Mouse (Mus musculus) midbrain, embryonic 14.5 days (tissue): Measurements from ENCODE around the gene Clcnka. TPM values are rescaled to one million over a fixed set of nuclear protein-coding genes. Genes with fewer than 3 reads are reported as not detected.

Experiments
- ATAC-seq: fragments of 200-750 bp; cut with Nextera tagmentation; 2 replicates; pipeline ENCODE4 v1.8.0; 2017; ENCODE audit warnings: moderate number of reproducible peaks, moderate library complexity; ENCODE audit not compliant: low FRiP score, low TSS enrichment
- DNase-seq: peaks from one replicate; pipeline ENCODE4 v3.0.0-alpha.2; 2015
- H3K27ac ChIP-seq: fragments of 300-500 bp; sonication (generic); replicated peaks from 2 replicates; pipeline ENCODE4 v1.5.1; 2014; ENCODE audit warnings: mild to moderate bottlenecking, low read depth, low read length, moderate library complexity
- H3K27me3 ChIP-seq: fragments of 300-500 bp; sonication (generic); 2 replicates; pipeline ENCODE4 v1.6.1; 2014; ENCODE audit warnings: low read length, control low read depth, mixed read lengths; ENCODE audit not compliant: control insufficient read depth, insufficient read depth
- H3K36me3 ChIP-seq: fragments of 300-500 bp; sonication (generic); 2 replicates; pipeline ENCODE4 v1.6.1; 2014; ENCODE audit warnings: low read length, control low read depth; ENCODE audit not compliant: control insufficient read depth, insufficient read depth
- H3K4me1 ChIP-seq: fragments of 300-500 bp; sonication (generic); 2 replicates; pipeline ENCODE4 v1.6.1; 2014; ENCODE audit warnings: mild to moderate bottlenecking, antibody characterized with exemption, low read length, control low read depth; ENCODE audit not compliant: control insufficient read depth, insufficient read depth
- H3K4me2 ChIP-seq: fragments of 300-500 bp; sonication (generic); 2 replicates; pipeline ENCODE4 v1.6.1; 2014; ENCODE audit warnings: mild to moderate bottlenecking, low read length, moderate library complexity
- H3K4me3 ChIP-seq: fragments of 300-500 bp; sonication (generic); replicated peaks from 2 replicates; pipeline ENCODE4 v1.5.1; 2014; ENCODE audit warnings: low read depth, low read length
- H3K9ac ChIP-seq: fragments of 300-500 bp; sonication (generic); replicated peaks from 2 replicates; pipeline ENCODE4 v1.6.1; 2014; ENCODE audit warnings: mild to moderate bottlenecking, low read length, moderate library complexity
- H3K9me3 ChIP-seq: fragments of 300-500 bp; sonication (generic); 2 replicates; pipeline ENCODE4 v1.6.1; 2016; ENCODE audit warnings: low read length, control low read depth, mixed read lengths; ENCODE audit not compliant: control insufficient read depth
- WGBS: fragments of 180-500 bp; shearing (Covaris S2); extraction: QIAGEN DNeasy Blood & Tissue Kit; methylation state at CpG from one replicate; pipeline ENCODE4 v1.1.7; 2014; 5-methylcytosine and 5-hydroxymethylcytosine counted together
- polyA plus RNA-seq: library from polyadenylated mRNA; unstranded; fragments of >200 nt; fragmentation: Nextera tagmentation; extraction: Ambion mirVana; gene quantifications from 2 replicates; pipeline ENCODE4 v1.2.1, GENCODE M21; 2014

The Clcnka gene
- polyA plus RNA-seq, 1 experiment from 2014 or later, result 0.11 TPM

DNA sequence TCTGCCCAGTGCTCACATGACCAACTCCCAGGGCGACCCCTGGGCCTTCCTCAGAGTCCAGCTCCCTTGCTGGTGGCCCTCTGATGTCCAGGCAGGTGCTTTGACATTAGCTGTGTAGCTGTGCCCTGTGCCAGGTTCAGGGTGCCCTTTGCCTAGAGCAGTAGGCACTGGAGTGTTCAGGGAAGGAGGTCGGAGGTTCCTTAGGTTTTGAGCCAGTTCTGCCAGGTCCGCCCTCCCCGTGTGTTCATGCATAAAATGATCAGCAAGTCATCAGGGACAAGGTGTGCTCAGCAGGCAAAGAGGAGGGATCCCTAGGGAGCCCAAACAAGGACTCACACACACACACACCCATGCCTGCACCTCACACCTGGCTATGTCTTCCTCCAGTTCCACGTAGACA lies 45.5 kb downstream of the Clcnka start:
- no peaks in the 10 kb centered on the region for H3K27me3 ChIP-seq
- H3K36me3 ChIP-seq, result no peaks in the 10 kb centered on the region
- H3K27ac ChIP-seq, result no peak overlapping the region
- H3K4me1 ChIP-seq, result no peaks in the 10 kb centered on the region
- ATAC-seq, result no peak
- H3K9me3 ChIP-seq, result no peaks in the 10 kb centered on the region
- no peak overlapping the region for H3K4me3 ChIP-seq
- DNase-seq, result no peak
- WGBS, result 71% methylated on average over 5 of the region's 5 CpGs
- no peak overlapping the region for H3K4me2 ChIP-seq
- H3K9ac ChIP-seq, result no peak overlapping the region

DNA sequence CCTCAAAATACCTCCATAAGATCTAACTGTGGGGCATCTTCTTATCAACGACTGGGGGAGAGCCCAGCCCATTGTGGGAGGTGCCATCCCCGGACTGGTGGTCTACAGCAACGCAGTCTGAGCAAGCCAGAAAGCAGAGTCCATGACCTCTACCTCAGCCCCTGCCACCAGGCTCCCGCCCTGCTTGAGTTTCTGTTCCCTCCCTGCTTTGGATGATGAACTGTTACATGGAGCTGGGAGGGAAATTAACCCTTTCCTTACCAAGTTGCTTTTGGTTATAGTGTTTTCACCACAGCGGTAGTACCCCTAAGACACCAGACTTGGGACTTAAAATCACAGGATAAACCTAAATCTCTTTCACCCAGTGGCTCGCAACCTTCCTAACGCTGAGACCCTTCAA lies 46.6 kb downstream of the Clcnka start:
- Histone ChIP-seq H3K36me3 (no peaks in the 10 kb centered on the region), H3K9ac (no peak overlapping the region), H3K4me2 (no peak overlapping the region)

DNA sequence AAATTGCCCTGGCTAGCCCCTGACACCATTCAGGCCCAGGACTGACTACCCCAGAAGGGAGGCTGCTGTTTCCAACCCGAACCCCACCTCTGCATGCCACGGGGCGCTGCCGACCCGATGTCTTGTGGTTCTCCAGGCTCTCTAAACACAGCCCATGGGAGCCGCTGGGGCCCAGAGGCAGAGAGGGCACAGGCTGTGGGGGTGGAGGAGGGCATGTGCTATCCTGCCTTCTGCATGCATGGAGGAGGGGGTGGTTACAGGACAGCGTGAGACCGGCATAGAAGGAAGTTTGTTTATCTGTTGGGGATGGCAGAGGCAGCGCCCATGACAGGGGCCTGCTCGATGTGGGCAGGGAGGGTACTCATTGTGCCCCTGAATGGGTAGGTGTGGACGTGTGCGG lies 48.5 kb downstream of the Clcnka start:
- ATAC-seq (no peak), DNase-seq (no peak)
- H3K27ac ChIP-seq, result no peak overlapping the region
- no peaks in the 10 kb centered on the region for H3K27me3 ChIP-seq
- no peak overlapping the region for H3K9ac ChIP-seq
- 90% methylated on average over 12 of the region's 12 CpGs for WGBS
- no peak overlapping the region for H3K4me2 ChIP-seq
- no peaks in the 10 kb centered on the region for H3K36me3 ChIP-seq
- H3K9me3 ChIP-seq, result no peaks in the 10 kb centered on the region
- no peak overlapping the region for H3K4me3 ChIP-seq
- no peaks in the 10 kb centered on the region for H3K4me1 ChIP-seq

More for the DNA sequence above, 46.6 kb downstream of the Clcnka start:
- Histone ChIP-seq H3K9me3 (no peaks in the 10 kb centered on the region), H3K27ac (no peak overlapping the region), H3K4me3 (no peak overlapping the region), H3K4me1 (no peaks in the 10 kb centered on the region), H3K27me3 (no peaks in the 10 kb centered on the region)
- no peak for DNase-seq
- whole genome bisulfite sequencing, result 65% methylated on average over 7 of the region's 7 CpGs
- no peak for ATAC-seq

DNA sequence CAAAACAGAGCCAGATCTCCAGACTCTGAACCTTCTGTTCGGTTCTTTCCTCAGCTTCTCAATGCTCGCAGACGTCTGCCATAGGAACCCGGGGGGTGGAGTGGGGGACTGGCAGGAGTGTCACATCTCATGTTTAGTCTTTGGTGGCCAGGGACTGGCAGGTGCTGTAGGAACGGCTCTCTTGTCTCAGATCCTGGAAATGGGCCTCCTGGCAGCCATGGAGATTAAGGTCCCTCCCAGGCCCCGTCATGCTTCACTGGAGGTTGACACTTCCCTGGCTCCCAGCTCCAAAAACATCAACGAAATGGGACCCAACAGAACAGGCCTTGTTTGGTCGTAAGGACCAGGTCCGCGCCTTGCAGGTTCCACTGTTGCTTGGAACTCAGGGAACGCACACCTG lies 49.9 kb downstream of the Clcnka start:
- WGBS, result 51% methylated on average over 11 of the region's 11 CpGs
- Histone ChIP-seq H3K27ac (no peak overlapping the region), H3K36me3 (no peaks in the 10 kb centered on the region), H3K9me3 (no peaks in the 10 kb centered on the region), H3K4me2 (no peak overlapping the region), H3K4me3 (no peak overlapping the region), H3K27me3 (no peaks in the 10 kb centered on the region), H3K4me1 (no peaks in the 10 kb centered on the region), H3K9ac (no peak overlapping the region)
- no peak for DNase-seq
- no peak for ATAC-seq

DNA sequence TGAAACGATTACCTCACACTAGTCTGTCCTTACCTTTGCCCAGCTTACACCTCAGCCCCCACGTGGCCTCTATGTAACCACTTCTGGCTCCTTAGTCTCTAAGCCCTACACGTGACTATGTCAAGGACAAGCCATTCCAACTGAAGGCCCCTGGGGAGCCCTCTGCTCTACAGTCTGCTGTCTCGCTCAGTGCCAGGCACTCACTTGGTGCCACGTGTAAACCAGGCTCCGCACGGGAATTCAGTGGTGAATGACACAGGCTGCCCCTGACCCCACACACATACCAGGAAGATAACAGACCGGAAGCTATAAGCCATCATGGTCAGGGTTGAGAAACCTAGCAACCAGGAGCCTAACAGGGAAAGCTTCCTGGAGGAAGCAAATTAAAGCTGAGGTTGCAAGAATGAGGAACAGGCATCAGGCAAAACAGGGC lies 51.1 kb downstream of the Clcnka start:
- 72% methylated on average over 8 of the region's 8 CpGs for WGBS
- ATAC-seq, result no peak

DNA sequence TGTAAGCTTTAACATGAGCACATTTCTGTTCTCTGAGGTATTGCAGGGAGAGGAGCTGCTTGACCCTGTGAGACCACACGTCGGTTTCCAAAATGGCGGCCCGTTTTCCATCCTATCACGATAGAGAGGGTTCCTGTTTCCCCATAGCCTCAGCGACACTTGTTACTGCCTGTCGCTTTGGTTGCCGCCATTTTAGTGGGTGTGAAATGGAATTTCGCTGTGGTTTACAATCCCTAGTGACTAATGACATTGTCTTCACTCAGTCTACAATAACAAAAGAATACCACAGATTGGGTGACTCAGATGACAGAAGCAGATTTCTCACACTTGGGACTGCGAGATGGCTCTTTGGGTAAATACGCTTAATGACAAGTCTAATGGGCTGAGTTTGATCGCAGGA lies 53.3 kb downstream of the Clcnka start:
- no peak overlapping the region for H3K4me2 ChIP-seq

More for the DNA sequence above, 51.1 kb downstream of the Clcnka start:
- H3K4me1 ChIP-seq, result no peaks in the 10 kb centered on the region
- H3K4me3 ChIP-seq, result no peak overlapping the region
- H3K36me3 ChIP-seq, result no peaks in the 10 kb centered on the region
- H3K9ac ChIP-seq, result no peak overlapping the region
- no peak for DNase-seq
- no peak overlapping the region for H3K4me2 ChIP-seq
- H3K27me3 ChIP-seq, result no peaks in the 10 kb centered on the region
- H3K27ac ChIP-seq, result no peak overlapping the region
- no peaks in the 10 kb centered on the region for H3K9me3 ChIP-seq

DNA sequence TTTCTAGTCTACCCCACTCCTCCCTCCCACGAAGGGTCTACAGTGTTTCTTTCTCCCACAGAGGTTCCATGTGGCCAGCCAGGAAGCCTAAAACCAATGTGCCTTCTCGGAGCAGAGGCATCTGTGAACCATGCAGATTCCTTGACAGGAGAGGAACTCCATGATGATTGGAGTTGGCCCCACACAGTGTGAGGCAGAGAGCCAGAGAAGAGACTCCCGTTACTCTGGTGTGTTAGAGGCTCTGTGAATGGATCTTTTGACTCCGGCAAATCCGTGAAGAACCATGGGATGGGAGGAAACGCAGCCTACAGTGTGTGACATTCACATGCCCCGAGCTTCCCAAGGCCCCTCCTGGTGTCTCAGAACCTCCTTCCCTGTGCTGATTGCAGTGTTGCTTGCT lies 55.0 kb downstream of the Clcnka start:
- no peaks in the 10 kb centered on the region for H3K9me3 ChIP-seq
- H3K4me3 ChIP-seq, result no peak overlapping the region
- H3K9ac ChIP-seq, result no peak overlapping the region
- no peak overlapping the region for H3K27ac ChIP-seq
- 51% methylated on average over 7 of the region's 7 CpGs for WGBS
- no peak overlapping the region for H3K4me2 ChIP-seq
- no peaks in the 10 kb centered on the region for H3K27me3 ChIP-seq
- 0 out of 2 replicates have a peak, but pooled peaks cover 5% of the 10 kb centered on the region for H3K4me1 ChIP-seq
- no peak for ATAC-seq
- peak; percentile 25 for DNase-seq
- H3K36me3 ChIP-seq, result no peaks in the 10 kb centered on the region

More for the DNA sequence above, 53.3 kb downstream of the Clcnka start:
- DNase-seq (no peak), ATAC-seq (no peak)
- Histone ChIP-seq H3K4me1 (no peaks in the 10 kb centered on the region), H3K4me3 (no peak overlapping the region), H3K36me3 (no peaks in the 10 kb centered on the region), H3K27ac (no peak overlapping the region), H3K27me3 (no peaks in the 10 kb centered on the region), H3K9ac (no peak overlapping the region), H3K9me3 (no peaks in the 10 kb centered on the region)
- WGBS, result 94% methylated on average over 12 of the region's 12 CpGs

DNA sequence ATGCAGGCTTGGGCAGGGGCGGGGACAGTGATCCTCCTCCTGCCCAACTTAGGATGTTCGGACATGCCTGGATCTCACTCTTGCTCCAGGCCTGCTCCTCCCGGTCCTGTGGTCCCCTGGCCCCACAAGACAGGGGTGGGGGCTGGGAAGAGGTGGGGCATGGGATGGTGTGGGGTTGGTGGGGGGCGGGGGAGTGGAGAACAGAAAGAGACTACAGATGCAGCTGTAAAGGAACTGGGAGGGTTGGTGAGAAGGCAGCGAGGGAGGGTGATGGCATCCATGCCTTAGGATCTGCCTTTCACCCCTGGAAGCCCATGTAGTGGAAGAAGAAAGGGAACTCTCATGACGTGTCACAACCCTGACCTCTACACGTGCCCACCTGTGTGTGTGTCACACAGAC lies 57.0 kb downstream of the Clcnka start:
- DNase-seq, result no peak
- no peak overlapping the region for H3K9ac ChIP-seq
- WGBS, result 65% methylated on average over 7 of the region's 7 CpGs
- H3K9me3 ChIP-seq, result no peaks in the 10 kb centered on the region
- no peak overlapping the region for H3K27ac ChIP-seq
- H3K27me3 ChIP-seq, result no peaks in the 10 kb centered on the region
- H3K4me3 ChIP-seq, result no peak overlapping the region
- peaks cover 14% of the 10 kb centered on the region; the same call in 1 of the 2 replicates for H3K4me1 ChIP-seq
- ATAC-seq, result no peak
- no peak overlapping the region for H3K4me2 ChIP-seq
- H3K36me3 ChIP-seq, result no peaks in the 10 kb centered on the region

DNA sequence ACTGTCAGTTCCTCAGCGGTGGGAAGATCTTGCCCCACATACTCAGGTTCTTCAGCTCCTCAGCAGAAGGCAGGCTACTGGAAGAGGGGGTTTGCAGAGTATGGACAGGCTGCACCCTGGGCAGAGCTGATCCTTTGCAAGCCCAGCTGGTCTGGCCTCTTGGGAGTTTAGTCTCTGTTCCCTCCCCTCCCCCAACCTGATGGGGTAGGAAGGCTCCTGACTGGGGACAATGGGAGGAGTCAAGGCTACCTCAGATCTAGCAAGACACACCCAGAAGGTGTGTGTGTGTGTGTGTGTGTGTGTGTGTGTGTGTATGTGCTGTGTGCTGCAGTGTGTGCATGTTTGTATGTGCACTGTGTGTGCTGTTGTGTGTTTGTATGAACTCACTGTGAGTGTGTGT lies 59.7 kb downstream of the Clcnka start:
- DNase-seq (peak; percentile 51), ATAC-seq (no peak)
- peaks cover 23% of the 10 kb centered on the region for H3K4me1 ChIP-seq
- H3K4me2 ChIP-seq, result no peak overlapping the region
- WGBS, result 19% methylated on average over 1 of the region's 1 CpGs
- H3K9me3 ChIP-seq, result no peaks in the 10 kb centered on the region
- H3K27me3 ChIP-seq, result no peaks in the 10 kb centered on the region
- no peak overlapping the region for H3K9ac ChIP-seq
- H3K36me3 ChIP-seq, result no peaks in the 10 kb centered on the region
- H3K4me3 ChIP-seq, result no peak overlapping the region
- no peak overlapping the region for H3K27ac ChIP-seq
